Mouse (Mus musculus): ENCODE measurements around the gene Xpo4.

Gene Xpo4

DNA sequence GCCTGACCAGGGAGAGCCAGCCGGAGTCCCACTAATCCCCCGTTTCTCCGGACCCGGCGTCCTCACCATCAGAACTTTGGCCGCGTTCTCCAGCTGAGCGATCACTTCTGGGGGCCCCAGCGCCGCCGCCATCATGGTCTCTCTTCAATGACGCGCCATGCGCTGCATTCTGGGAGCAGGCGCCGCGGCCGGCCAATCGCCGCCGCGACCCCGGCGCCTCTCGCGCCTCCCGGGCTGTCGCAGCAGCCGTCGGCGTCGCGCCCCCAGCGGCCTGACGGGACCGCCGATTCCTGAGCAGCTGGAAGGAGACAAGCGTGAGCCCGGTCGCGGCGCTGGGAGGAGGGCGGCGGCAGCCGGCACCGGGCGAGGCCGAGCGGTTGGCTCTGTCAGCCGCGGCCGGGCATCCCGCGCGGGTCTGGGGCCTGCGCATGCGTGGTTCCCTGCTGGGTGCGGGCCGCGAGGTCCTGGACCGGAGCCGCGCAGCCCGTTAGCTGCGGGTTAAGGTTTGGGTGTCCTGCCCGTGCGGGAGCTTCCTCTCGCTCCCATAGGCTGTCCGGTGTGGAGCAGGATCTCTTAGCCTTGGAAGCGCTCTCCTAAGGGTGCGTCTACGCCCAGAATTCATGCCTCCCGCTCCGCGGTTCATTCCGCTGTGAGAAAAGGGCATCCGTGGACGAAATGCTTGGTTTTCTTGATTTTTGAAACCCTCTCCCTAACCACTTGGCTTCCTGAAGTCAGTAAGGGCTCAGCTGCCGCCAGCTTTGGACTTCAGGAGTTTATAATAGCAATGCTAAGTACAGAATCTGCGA is at the start of gene Xpo4:
Gene Xpo4 (minus strand): TSS at position 609 of the 806 bp plus-strand sequence.
- CTCF ChIA-PET: interaction anchor here (1.0 kb wide), 1 partner anchor 9 kb away, joined by 3 read pairs; no protein-coding TSS in a partner anchor

DNA sequence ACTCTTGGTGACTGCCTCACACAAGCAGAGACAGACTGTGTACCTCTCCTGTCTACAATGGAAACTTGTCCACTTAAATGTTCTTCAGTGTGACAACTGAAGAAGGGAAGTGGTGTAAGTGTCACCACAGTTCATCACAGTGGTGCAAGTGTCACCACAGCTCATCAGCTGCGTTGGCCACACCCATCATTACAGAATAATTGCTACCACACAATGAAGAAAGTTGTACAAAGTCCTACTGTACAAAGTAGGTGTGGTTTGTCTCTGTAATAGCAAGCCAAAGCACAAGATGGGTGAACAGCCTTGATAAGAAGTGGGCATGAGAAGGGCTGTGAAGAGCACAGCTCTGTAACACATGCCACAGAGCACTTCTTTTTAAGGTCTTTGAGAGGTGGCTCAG is 47.7 kb upstream of the Xpo4 start:
- CTCF ChIA-PET: no interaction called here

DNA sequence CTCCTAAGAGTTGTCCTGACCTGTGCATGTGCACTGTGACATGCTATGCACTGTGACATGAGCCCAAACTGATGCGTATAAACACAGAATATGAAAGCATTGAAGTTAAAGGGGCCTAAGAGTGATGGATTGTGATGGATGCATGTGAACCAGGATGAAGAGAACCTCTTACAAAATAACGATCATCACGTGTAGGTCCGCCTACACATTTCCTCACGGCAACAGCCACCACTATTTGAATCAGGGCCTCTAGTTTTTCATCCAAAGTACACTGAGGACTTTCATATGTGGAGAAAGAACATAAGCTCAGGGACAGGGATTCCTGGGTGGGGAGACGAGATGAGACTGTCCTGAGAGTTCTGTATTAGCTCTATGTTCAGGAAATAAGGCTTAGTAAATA is 45.8 kb upstream of the Xpo4 start:
- CTCF ChIA-PET: interaction anchor here (0.6 kb wide), 1 partner anchor 84 kb away, joined by 3 read pairs; no protein-coding TSS in a partner anchor

DNA sequence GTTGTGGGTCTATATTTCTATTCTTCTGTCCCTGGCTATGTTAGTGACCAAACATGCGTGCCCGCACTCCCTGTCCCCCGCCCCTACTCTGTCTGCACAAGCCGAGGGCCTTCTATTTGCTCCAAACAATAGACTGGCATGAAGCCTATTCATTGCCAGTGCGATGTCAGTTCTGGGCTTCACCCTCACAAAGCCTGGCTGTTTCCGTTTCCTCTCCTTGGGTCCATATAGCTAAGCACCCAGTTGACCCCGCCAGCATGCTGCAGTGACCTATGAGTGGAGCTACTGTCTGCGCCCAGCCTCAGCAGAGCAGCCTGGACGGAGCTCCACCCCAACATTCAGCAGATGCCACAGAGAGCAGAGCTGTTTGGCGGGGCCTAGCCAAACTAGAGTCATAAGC is 43.9 kb upstream of the Xpo4 start:
- CTCF ChIA-PET: interaction anchor here (0.6 to 0.7 kb wide), 2 partner anchors 23 to 41 kb away, joined by 3 to 4 read pairs; no protein-coding TSS in a partner anchor

DNA sequence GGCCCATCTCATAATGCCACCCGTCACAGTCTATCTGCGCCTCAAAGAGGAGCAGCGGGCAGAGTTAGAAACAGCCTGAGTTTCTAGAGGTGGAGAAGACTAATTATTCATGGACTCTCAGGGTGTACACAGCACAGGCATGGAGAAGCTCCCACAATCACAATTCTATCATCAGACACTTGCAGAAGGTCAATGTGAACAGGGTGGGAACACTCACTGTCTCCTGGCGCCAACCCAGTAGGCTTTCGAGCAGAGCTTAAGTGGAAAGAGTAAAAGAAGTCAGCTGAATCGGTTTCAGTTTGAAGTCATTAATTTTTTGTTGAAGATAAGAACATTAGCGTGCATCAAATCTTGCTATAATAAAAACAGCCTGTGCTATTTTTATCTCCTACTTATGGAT is 43.4 kb upstream of the Xpo4 start:
- CTCF ChIA-PET: interaction anchor here (0.6 kb wide), 1 partner anchor 42 kb away, joined by 3 read pairs; no protein-coding TSS in a partner anchor

DNA sequence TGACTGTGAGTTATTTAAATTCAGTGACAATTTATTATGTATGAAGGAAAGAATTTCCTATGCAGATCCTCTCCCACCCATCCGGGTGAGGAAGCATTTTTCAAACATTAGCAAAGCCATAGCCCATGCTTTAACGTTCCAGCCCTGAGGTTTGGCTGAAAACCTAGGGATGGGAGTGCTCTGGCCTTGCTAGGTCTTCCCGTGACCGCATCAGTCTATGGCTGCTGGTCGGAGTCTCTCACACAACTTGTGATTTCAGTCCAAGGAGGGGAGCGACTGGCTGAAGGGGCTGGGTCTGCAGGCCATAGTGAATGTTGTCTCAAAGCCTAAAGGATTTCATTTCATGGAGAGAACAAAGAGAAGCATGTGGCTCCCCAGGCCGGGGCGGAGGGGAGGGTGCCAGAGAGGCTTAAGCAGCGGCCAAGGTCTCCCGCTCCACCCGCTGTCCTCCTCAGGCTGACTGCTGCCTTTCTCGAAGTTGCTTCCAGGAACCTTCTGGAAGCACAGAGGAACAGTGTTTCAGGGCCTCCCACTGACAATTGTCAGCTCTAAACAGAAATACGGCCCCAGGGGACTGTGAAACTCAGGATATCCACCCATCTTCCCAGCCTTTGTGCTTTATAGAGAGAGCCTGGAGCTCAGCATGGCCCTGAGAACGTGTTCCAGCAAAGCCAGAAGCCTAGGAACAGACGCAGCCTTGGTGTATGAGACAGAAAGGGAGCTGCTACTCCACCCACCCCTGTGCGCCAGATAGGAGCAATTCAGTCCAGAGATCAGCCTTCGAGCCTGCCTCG is 42.1 kb upstream of the Xpo4 start:
- CTCF ChIA-PET: no interaction called here

DNA sequence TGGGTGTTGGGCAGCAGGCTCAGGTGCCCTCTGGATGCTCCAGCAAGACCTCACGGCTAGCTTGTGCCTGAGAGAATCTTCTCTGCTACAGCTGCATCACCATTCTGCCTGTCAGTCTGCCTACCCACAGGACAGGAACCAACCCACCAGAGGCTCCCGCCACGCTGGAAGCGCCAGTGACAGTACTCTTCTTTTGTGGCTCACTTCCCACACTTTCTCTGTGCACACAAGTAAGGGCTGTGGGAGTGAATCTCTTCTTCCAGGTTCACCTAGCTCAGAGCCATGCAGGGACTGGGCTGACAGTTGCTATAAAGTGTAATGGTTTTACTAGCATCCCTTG is 41.5 kb upstream of the Xpo4 start:
- CTCF ChIA-PET: interaction anchor here (0.6 kb wide), 1 partner anchor 127 kb away, joined by 3 read pairs; no protein-coding TSS in a partner anchor

DNA sequence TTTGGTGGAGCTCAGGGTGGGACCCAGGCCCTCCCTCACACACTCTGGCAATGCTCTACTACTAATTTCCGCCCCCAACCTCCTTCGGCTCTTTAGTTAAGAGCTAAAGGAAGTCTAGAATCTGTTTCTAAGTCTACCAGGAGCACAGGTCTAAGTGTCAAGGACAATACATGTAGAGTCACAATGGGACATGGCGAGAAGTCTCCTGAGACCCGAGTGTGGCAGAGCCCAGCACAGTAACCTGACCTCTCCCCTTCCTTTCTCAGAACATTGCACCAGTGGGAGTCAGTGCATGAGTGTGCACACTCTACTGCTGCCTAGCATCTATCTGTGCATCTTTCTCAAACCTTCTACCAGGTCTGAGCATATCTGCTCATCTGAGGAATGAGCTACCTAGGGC is 40.5 kb upstream of the Xpo4 start:
- CTCF ChIA-PET: no interaction called here

DNA sequence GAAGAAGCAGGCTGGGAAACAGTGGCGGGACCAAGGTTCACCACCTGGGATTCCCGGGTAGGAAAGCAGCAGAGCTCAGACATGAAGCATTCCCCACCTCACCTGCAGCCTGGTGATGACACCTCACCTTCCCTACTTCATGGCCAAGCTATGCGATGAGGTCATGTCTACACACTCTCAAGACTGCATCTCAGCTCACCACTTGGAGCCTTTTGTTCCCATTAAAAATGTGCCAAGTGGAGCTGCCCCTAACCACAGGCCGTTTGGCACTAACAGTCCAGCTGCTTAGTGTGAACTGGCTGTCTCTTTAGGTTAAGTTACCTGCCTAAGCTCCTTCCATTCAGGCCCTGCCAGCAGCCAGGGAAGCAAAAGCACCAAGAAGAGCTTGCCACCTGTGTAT is 39.8 kb upstream of the Xpo4 start:
- CTCF ChIA-PET: no interaction called here

DNA sequence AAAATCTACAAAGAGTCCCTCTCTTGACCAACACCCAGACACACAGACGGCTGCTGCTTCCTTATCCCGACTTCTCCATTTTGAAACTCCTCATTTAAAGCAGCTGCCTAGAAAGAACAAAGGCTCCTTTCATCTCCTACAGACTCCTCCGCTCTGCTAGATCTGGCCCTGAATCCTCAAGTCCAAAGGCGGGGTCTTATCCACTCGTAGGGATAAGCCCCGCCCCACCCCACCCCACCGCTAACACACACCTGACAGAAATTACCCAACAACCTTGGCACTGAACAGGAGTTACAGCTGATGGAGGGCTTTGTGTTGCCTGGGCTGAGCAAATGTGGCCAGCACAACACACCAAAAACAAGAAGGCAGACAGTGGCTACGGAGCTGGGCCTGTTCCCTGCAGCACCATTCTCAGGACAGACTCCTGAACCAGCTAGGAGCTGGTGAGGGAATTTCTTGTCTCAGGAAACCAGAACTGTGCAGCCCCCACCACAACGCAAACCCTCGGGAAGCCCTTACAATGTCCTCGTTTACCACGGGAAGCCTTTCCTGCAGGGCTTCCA is 36.8 kb upstream of the Xpo4 start:
- CTCF ChIA-PET: interaction anchor here (0.6 kb wide), 1 partner anchor 214 kb away, joined by 3 read pairs; no protein-coding TSS in a partner anchor

DNA sequence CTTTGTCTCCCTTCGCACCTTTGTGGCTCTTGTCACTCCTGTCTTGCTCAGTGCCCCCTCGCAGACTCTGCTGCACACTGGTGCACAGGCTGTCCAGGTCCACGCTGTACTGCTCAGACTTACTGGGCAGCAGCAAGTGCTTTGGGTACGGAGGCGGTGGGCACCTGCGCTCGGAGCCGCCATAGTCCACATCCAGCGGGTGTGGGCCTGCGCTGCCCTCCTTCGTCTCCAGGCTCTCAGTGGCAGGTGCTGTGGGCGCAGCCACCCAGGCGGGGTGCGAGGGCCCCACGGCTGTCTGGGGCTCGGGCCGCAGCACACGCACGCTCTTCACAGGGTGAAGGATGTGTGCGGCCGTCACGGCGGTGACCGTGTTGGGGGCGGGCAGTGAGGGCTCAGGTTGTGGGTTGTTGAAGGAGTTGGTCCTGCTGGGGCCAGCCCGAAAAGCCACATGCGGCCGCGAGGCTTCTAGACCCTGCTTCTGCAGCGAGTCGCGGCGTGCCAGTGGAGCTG is 34.3 kb upstream of the Xpo4 start:
- CTCF ChIA-PET: no interaction called here

DNA sequence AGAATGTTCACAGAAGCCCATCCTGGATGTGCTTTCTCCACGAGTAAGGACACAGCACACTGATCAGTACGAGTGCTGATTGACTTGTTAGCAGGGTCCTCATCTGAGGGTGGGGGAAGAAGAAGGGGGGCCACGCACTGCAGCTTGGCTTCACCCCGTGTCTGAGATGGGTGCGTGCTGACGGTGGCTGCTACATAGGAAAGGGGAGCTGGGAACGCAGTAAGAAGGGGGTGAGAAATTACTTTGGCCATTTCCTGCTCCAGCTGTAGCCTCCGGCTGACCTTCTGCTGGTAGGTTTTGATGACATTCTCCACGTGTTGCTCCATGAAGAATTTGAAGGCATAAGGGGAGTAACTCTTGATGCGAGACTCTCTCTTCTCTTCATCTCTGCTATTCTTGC is 33.8 kb upstream of the Xpo4 start:
- CTCF ChIA-PET: no interaction called here

DNA sequence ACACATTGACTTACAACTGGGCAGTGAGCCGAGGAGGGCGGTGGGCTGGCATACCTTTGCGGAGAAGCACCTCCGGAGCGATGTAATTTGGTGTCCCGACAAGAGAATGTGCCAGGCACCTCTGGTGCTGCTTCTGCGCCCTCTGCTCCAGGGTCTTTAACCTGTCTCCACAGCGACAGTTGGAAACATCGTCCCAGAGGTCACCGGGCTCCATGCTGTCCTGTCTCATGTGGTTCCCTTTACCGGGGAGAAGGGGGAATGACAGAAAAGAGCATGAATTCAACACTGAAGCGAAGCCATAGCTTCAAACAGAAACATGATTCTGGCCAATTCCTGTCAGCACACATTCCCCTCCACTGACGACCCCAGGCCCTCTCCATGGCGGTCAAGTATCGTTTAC is 30.8 kb upstream of the Xpo4 start:
- CTCF ChIA-PET: interaction anchor here (1.1 kb wide), 1 partner anchor 10 kb away, joined by 4 read pairs; no protein-coding TSS in a partner anchor

DNA sequence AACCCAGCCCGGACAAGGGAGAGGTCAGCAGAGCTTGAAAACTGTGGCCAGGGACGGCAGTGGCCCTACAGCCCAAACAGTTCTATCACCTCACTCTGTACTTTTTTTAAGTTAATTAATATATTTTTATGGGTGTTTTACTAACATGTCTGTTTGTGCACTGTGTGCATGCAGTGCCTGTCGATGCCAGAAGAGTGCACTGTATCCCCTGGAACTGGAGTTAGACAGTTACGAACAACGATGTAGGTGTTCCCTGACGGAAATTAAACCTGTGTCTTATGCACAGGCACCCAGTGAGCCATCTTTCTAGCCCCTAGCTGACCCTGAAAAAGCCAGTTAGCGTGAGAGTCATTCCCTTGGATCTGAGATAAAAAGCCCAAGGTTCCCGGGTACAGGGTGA is 30.3 kb upstream of the Xpo4 start:
- CTCF ChIA-PET: interaction anchor here (1.1 kb wide), 1 partner anchor 10 kb away, joined by 4 read pairs; no protein-coding TSS in a partner anchor

DNA sequence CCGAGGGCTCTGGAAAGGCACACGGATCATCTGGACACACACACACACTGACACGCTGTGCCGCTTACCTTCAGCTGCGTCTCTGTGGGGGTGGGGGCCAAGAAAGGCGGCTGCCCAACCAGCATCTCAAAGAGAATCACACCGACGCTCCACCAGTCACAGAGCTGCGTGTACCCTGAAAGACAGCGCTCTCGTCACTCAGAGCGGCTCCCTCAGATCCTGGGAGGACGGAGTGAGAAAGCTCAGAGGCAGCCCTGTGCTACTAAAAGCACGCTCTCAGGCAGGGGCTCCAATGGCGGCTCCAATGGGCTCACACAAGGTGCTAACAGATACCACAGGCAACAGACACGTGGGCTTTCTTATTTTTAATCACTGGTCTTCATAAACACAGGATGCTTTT is 29.0 kb upstream of the Xpo4 start:
- CTCF ChIA-PET: interaction anchor here (1.1 kb wide), 1 partner anchor 137 kb away, joined by 20 read pairs; no protein-coding TSS in a partner anchor

DNA sequence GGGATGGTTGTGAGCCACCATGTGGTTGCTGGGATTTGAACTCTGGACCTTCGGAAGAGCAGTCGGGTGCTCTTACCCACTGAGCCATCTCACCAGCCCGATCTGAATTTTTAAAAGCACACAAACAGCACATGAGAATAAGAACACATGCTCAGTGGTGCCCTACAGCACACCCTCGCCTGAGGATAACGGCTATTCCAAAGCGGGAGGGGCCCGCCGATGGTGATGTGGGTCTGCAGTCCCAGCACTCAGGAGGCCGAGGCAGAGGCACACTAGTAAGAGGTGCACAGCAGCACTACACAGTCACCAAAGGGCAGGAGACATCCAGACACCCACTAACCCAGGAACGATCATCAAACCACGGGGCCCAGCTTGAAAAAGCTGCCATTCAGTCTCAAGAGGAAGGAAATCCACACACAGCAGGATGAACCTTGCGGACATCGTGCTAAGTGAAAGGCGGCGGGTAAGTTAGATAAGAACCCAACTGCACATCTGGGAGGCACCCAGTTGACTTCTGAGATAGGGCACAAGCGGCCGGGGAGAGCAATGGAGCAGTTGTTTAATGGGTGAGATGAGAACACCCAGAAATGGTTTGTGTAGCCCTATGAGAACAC is 27.4 kb upstream of the Xpo4 start:
- CTCF ChIA-PET: no interaction called here

DNA sequence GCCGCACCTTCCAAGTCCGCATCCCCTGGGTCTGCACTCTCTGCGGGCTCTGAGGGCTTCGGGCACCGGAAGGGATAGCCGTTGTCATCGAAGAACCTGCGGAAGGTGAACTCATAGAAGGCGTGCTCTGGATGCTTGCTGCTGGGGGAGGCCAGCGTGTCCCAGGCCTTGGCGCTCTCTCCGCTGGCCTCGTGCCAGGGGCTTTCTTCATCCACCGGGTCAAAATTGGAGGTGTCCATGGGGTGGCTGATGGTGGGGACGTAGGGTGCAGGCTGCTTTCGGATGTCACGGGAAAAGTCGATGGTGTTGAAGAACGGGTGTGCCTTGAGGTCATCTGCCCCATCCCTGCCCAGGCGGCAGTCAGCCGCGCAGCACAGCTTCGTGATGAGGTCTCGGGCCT is 26.1 kb upstream of the Xpo4 start:
- CTCF ChIA-PET: no interaction called here

DNA sequence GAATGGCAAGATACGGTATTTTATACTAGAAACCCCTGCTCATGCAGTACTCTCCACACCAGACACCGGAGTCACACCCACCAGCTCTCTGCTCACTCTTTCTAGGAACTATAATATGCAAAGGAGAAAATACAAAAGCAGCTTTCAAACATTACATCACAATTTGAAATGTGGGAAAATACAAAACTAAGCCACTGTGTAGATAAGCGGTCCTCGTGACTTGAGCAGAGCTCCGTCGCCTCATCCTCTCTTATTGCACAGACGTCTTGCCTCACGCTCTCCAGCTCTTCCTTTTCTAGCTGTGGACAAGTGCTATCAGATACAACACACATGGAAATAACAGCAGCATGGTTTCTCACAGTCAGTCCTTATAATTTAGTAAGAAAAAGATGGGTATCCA is 25.5 kb upstream of the Xpo4 start:
- CTCF ChIA-PET: no interaction called here

DNA sequence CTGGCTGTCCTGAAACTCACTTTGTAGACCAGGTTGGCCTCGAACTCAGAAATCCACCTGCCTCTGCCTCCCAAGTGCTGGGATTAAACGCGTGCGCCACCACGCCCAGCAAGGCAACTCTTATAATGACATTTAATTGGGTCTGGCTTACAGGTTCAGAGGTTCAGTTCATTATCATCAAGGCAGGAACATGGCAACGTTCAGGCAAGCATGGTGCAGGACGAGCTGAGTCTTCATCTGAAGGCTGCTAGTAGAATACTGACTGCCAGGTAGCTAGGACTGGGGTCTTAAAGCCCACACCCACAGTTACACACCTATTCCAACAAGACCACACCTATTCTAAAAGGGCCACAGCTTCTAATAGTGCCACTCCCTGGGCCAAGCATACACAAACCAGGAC is 22.8 kb upstream of the Xpo4 start:
- CTCF ChIA-PET: interaction anchor here (0.7 kb wide), 1 partner anchor 129 kb away, joined by 6 read pairs; no protein-coding TSS in a partner anchor

DNA sequence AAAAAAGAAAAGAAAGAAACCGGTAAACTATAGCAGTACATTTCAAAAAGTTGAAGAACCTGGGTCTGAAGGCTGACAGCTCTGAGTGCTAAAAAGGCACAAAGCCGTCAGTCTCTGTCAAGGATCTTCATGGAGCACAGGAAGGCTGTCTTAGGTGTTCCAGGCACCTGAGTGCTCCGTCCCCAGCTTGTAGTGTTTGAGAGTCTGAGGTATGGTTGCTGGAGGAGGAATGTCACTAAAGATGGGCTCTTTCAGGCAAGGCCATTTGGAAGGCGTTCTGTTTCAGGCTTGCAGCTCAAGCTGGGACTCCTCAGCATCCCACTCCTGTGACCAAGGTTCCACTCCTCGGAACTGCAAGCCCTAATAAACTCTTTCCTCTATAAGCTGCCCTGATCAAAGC is 22.2 kb upstream of the Xpo4 start:
- CTCF ChIA-PET: interaction anchor here (0.7 kb wide), 1 partner anchor 83 kb away, joined by 4 read pairs; no protein-coding TSS in a partner anchor

DNA sequence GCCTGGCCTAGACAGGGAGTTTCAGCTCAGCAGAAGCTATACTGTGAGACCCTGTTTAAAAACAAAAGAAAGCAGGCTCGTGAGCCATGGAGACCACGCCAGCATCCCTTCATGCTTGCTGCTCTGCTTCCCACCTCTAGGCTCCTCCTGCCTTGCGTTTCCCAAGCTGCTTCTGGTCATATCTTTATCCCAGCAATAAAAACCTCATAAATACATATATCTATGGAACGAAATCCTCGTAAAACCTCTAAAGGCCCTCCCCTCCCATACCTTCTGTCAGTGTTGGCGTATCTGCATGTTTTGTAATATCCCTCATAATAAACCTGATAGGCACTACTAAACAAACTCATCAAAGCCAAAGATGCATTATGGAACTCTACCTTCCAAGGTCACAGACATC is 21.4 kb upstream of the Xpo4 start:
- CTCF ChIA-PET: interaction anchor here (0.6 kb wide), 1 partner anchor 23 kb away, joined by 4 read pairs; no protein-coding TSS in a partner anchor

DNA sequence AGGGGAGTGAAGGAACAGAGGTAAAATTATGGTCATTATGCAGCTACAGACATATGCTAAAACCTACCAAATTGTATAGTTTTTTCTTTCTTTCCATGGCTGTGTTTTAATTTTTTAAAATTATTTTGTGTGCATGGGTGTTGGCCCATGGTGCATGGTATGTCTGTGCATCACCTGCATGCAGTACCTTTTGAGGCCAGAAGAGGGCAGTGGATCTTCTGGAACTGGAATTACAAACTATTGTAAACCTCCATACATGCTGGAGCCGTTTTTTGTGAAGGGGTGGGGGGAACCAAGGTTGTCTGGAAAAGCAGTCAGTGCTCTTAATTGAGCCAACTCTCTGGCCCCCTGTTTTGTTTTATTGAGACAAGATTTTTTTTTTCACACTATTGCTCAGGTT is 19.3 kb upstream of the Xpo4 start:
- CTCF ChIA-PET: no interaction called here
